Mouse (Mus musculus): ENCODE results near the gene H2-DMb1.

Gene H2-DMb1

GRCm38 (mm10) chr17:34196941-34197894, 44.3 kb downstream of the H2-DMb1 start, which contains the start of gene Psmb8:
Gene Psmb8 (plus strand): TSS chr17:34197721.
- DNase-seq: peak; percentile 81

DNA sequence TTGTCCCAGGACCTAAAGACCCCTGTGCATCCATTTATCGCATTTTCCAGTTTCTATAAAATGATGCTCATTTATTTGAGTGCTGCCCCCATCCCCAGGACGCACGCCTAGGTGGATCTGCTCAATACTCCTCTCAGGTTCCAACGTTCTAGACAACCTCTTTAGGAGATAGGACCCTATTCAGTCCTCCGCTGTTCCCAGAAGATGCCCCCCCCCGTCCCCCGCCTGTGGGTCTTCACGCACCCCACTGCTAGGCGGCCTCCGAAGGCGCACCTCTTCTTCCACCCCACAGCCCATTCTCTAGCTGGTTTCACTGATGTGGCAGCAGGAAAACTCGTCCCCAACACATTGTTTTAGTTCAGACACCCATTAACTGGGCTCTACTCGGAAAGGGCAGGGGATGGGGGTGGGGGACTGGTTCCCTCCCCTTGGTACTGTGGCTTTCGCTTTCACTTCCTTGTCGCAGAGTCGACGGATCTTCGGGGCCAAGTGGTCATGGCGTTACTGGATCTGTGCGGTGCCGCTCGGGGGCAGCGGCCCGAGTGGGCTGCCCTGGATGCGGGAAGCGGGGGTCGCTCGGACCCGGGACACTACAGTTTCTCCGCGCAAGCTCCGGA, 45.1 kb downstream of the H2-DMb1 start:
- no peak for DNase-seq

DNA sequence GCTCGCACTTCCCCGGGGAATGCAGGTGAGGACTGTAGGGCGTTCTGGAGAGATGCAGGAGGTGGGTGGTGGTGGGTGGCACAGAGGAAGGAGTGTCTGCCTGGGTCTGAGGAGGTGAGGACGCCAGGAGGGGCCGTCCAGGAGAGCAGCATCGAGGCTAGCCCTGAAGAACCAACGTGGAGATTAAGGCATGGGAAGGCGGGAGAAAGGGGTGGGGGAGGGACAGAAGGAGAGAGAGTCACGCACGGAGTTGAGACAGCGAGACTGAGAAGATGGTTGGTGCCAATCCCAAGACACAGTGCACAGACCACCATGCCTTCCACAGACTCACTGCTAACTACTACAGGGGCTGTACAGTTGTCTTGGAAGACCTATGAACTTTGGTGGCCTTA, 45.6 kb downstream of the H2-DMb1 start:
- DNase-seq: no peak

GRCm38 (mm10) chr17:34199050-34199619, 46.3 kb downstream of the H2-DMb1 start:
- no peak for DNase-seq

DNA sequence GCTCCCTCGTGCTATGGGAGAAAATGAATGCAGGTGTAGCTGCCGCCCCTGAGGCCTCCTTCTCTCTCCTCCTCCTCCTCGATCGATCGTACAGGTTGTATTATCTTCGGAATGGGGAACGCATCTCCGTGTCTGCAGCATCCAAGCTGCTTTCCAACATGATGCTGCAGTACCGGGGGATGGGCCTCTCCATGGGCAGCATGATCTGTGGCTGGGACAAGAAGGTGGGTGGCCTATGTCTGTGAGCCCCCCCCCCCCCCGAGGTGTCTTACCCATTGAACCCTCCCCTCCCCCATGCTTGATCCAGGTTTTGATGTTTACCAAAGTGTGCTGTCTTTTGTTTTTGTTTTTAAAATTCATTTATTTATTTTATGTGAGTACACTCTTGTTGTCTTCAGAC, 47.2 kb downstream of the H2-DMb1 start:
- DNase-seq: no peak

DNA sequence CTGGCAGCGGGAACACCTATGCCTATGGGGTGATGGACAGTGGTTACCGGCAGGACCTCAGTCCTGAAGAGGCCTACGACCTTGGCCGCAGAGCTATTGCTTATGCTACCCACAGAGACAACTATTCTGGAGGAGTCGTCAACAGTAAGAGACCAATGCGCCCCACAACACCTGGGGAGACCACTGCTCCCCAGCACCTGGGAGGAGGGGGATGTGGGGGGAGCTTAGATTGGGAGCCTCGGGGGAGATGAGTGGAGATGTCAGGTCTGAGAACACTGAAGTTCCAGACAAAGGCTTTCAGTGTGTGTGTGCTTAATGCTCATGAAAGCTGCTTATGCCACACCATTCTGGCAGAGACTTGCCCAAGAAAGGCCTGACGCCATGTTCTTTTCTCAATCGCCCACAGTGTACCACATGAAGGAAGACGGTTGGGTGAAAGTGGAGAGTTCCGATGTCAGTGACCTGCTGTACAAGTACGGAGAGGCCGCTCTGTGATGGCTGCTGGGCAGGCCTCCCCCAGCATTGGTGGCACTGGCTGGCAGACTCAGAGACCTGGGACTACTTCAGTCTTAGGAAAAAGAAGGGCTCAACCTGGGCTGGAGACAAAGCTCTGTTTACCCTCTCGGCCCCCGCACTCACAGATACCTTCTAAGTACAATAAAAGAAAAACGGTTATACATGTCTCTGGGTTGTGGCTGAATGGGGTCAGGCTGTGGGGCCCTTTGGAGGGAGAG, 48.1 kb downstream of the H2-DMb1 start:
- no peak for DNase-seq

DNA sequence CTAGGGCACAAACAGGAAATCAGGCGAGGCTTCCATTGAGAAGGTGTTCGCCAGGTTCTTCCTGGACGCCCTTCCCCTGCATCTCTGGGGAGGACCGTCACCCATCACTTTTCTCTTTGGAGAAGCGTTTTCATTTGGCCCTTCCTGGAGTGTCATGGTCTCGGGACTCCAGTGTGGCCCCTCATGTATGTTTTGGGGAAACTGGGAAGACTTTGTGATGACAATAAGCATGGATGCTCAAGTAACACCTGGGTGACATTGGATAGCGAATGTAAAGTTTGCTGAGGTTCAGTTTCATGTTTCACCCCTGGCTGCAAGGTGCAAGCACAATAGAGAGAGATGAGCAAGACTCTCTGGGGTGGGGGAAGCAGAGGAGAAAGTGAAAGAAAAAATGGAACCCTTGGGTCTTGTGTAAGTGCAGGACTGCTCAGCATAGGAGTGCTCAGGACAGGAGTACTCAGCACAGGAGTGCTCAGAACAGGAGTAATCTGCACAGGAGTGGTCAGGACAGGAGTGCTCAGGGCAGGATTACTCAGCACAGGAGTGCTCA, 48.7 kb downstream of the H2-DMb1 start:
- DNase-seq: no peak

GRCm38 (mm10) chr17:34202760-34203442, 50.0 kb downstream of the H2-DMb1 start:
- no peak for DNase-seq

DNA sequence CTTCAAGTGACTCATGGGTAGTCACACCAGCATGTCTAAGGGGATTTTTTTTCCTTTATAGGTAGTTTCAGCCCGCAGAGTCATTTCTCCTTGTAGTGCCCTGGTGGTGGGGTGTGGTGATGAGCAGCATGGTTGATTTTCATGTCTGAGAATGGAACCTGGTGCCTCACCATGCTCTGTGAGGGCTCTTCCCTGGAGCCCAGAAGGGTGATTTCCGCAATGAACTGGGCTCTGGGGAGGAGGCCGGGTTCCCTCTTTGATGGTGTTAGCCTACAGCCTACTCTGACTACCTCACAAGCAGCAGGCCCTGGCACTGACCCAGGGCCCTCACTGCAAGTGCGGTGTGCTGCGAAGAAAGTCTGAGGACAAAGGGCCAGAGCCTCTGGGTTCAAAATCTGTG, 50.6 kb downstream of the H2-DMb1 start, which contains the start of gene Tap2:
Tap2 (plus strand) TSS at position 84 of the 400 bp plus-strand sequence.
- DNase-seq: no peak

GRCm38 (mm10) chr17:34204303-34205010, 51.6 kb downstream of the H2-DMb1 start:
- DNase-seq: peak; percentile 82

- no peak for DNase-seq
These were observed 52.3 kb downstream of the H2-DMb1 start for GRCm38 (mm10) chr17:34205021-34205745.

- no peak for DNase-seq
These were observed 52.9 kb downstream of the H2-DMb1 start for GRCm38 (mm10) chr17:34205746-34206176.

DNA sequence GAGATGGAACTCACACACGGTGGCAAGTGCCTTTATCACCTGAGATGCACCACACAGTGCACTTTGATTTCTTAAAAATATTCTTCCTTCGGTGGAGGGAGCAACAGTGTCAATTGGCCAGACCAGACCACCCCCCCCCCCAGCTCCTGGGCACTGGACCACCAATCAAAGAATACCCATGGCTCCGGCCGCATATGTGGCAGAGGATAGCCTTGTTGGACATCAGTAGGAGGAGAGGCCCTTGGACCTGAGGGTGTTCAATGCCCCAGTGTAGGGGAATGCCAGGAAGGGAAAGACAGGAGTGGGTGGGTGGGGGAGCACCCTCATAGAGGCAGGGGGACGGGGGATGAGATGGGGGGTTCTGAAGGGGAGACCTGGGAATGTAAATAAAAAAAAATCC, 53.9 kb downstream of the H2-DMb1 start:
- DNase-seq: no peak

GRCm38 (mm10) chr17:34207456-34207855, 54.6 kb downstream of the H2-DMb1 start:
- DNase-seq: no peak

DNA sequence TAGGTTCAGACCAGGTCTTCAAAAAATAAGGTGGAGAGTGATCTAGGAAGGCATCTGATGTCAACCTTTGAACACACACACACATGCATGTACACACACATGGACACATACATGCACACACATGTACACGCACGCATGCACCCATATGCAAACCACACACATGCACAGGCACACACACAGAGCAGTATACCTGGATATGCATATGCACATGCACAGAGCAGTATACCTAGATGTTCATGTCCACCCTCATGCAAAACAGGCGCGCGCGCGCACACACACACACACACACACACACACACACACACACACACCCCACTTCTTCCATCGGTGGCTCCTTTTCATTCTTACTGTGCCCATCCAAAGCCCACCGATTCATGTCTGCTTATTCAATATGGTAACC, 55.0 kb downstream of the H2-DMb1 start:
- DNase-seq: no peak

DNA sequence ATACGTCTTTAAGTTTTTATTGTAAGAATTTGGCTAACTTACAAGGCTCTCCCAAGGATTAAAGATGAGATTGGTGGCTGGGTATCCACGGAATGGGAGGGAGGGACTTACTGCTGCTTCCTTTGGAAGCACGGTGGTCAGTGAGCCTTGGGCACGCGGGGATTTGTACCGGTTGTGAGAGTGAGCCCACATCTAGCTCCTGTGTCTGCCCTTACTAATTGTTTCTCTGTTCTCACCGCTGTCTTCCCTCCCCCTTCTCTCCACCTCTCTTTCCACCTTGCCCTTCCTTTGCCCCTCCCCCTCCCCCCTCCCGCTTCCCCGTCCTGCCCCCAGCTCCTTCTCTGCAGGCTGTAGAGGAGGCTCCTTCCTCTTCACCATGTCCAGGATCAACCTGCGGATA, 55.5 kb downstream of the H2-DMb1 start:
- DNase-seq: no peak

DNA sequence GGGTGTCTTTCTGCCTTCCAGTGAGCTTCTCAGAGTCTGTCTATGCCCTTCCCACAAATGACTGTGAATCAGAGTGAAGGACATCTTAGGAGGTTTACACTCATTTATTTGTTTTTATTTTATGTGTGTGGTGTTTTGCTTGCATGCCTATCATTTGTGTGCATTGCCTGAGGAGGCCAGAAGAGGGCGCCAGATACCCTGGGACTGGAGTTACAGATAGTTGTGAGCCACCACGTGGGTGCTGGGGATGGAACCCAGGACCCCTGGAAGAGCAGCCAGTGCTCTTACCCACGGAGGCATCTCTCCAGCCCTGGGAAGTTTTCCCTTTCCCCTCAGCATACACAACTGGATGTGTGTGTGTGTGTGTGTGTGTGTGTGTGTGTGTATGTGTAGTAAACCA, 56.8 kb downstream of the H2-DMb1 start:
- DNase-seq: no peak

Data from right cerebral cortex, postnatal 25 days (tissue).